Mouse (Mus musculus) thymus, adult 18-20 months (tissue): Measurements from ENCODE around the gene Sema3g.
A peak's percentile ranks its signal among the peaks of the same experiment; 100 is the strongest.

ENCODE experiments used
- DNase-seq, 2 experiments: peaks; one replicate each; pipeline ENCODE4 v3.0.0; 2022; ENCODE audit warnings: mixed read lengths in 2 of 2

The Sema3g gene

GRCm38 (mm10) chr14:31197547-31198516 is 19.8 kb upstream of the Sema3g start:
- DNase-seq, result no peak

GRCm38 (mm10) chr14:31199599-31199998 is 18.1 kb upstream of the Sema3g start:
- no peak for DNase-seq

- no peak for DNase-seq
Measured at GRCm38 (mm10) chr14:31200038-31200437, 17.6 kb upstream of the Sema3g start.

- no peak for DNase-seq
Measured at GRCm38 (mm10) chr14:31204844-31205243, 12.8 kb upstream of the Sema3g start.

- no peak for DNase-seq
Measured at GRCm38 (mm10) chr14:31205244-31205561, 12.5 kb upstream of the Sema3g start.

- DNase-seq, result peak; percentile 20 to 45
Measured at GRCm38 (mm10) chr14:31205562-31206467, 11.8 kb upstream of the Sema3g start.

GRCm38 (mm10) chr14:31206472-31206981 is 11.1 kb upstream of the Sema3g start:
- peak; percentile 93 to 94 for DNase-seq

- DNase-seq, result peak in 1 of 2 experiments; percentile 34
Measured at GRCm38 (mm10) chr14:31207070-31207830, 10.4 kb upstream of the Sema3g start.

GRCm38 (mm10) chr14:31208084-31208483 is 9.6 kb upstream of the Sema3g start, which contains the start of gene Tnnc1:
TSS of gene Tnnc1 (plus strand) at chr14:31208312.
- no peak for DNase-seq

- no peak for DNase-seq
Measured at GRCm38 (mm10) chr14:31209133-31209557, 8.5 kb upstream of the Sema3g start.

GRCm38 (mm10) chr14:31211854-31212253 is 5.8 kb upstream of the Sema3g start:
- no peak for DNase-seq

- no peak for DNase-seq
Measured at GRCm38 (mm10) chr14:31212499-31212898, 5.2 kb upstream of the Sema3g start.

GRCm38 (mm10) chr14:31213868-31214267 is 3.8 kb upstream of the Sema3g start:
- no peak for DNase-seq

- no peak for DNase-seq
Measured at GRCm38 (mm10) chr14:31214684-31215083, 3.0 kb upstream of the Sema3g start.

GRCm38 (mm10) chr14:31215157-31216002 is 2.3 kb upstream of the Sema3g start:
- peak in 1 of 2 experiments; percentile 45 for DNase-seq

GRCm38 (mm10) chr14:31216846-31217245 is 814 bp upstream of the Sema3g start, which contains the start of gene Nisch:
TSS of gene Nisch (minus strand) at chr14:31216946.
- no peak for DNase-seq

GRCm38 (mm10) chr14:31226978-31227377 is 9.3 kb downstream of the Sema3g start:
- no peak for DNase-seq

GRCm38 (mm10) chr14:31228234-31228633 is 10.6 kb downstream of the Sema3g start:
- DNase-seq, result no peak

- no peak for DNase-seq
Measured at GRCm38 (mm10) chr14:31230442-31230841, 12.8 kb downstream of the Sema3g start.

- no peak for DNase-seq
Measured at GRCm38 (mm10) chr14:31232404-31233069, 14.9 kb downstream of the Sema3g start.
